Mouse (Mus musculus): Measurements from ENCODE around the gene Tmem184a. TPM values are rescaled to one million over a fixed set of nuclear protein-coding genes. Genes with fewer than 3 reads are reported as not detected.

Gene Tmem184a
- polyA plus RNA-seq, 1 experiment, result 53.9 TPM

DNA sequence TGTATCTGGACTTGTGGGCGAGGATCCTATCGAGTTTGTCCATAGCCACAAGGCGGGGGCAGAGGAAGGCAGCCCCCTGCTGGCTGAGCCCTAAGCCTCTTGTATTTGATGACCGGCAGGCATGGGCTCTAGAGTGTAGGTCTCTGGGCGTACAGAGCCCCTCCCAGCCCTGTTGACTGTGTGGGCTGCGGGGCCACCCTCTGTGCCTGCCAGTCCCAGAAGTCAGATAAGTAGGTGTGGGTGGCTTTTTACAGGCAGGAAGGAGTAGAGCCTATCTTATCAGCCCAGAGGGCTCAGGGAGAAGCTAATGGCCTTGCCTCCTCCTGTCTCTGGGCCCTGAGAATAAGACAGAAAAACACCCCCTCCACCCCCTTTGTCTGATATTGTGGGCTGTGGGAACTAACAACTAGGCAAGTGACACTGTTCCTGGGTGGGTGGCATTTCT, 15.6 kb downstream of the Tmem184a start:
- 12% methylated on average over 6 of the region's 6 CpGs for WGBS
- Histone ChIP-seq H3K4me3 (replicated peaks; ENCODE audit: extremely low read depth, low read depth, low read length) (no peak overlapping the region), H3K4me1 (ENCODE audit: control insufficient read depth, insufficient read depth, low read length) (peaks cover 5% of the 10 kb centered on the region; the same call in 1 of the 2 replicates)
- TF ChIP-seq CTCF (IDR thresholded peaks at IDR 0.05; ENCODE audit: insufficient read depth, low read length), result no peak
- TF ChIP-seq POLR2A (IDR thresholded peaks at IDR 0.05; ENCODE audit: borderline replicate concordance, extremely low read depth, low read depth, low read length), result no peak
- no peak for DNase-seq

DNA sequence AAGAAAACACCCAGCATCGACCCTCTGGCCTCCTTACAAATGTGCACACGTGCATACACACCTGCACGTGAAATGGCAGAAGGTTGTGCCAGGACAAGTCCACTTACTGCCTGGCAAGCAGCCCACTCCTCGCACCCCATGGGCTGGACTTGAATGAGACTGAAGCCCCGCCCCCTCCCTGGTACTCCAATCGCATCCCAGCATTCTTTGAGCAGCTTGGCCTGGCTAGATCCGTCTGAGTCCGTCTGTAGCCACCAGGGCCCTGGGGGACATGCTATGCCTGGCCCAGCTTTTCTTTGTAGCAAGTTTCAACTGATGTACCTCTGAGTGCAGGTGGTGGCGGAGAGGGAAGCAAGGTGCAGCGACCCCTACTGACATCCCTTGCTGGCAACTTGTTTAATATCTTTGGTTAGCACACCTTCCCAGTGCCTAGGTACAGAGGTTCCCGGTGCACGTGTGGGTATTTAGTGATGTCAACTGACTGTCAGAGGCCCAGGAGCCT, 16.1 kb downstream of the Tmem184a start:
- WGBS, result 16% methylated on average over 12 of the region's 12 CpGs
- peak; percentile 81 for DNase-seq
- H3K4me1 ChIP-seq (ENCODE audit: control insufficient read depth, insufficient read depth, low read length), result peaks cover 5% of the 10 kb centered on the region
- no peak overlapping the region for H3K4me3 ChIP-seq (replicated peaks; ENCODE audit: extremely low read depth, low read depth, low read length)
- TF ChIP-seq CTCF (IDR thresholded peaks at IDR 0.05; ENCODE audit: insufficient read depth, low read length) (peak; percentile 47), POLR2A (IDR thresholded peaks at IDR 0.05; ENCODE audit: borderline replicate concordance, extremely low read depth, low read depth, low read length) (no peak)

DNA sequence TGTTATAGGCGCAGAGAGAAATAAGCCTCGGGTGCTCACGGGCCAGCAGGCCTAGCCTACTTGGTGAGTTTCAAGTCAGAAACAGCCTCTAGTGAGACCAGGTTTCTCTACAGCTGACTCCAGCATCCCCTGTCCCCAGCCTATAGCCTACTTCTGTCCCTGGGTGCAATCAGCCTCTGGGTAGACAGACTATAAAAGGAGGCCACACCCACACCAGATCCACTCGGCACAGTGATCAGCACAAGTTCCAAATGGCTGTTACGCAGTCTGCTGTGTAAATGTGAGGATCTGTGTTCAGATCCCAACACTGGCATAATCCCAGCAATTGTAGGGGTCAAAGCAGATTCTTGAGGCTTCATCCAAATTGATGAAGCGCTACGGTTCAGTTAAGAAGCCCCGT, 16.6 kb downstream of the Tmem184a start:
- no peak for TF ChIP-seq POLR2A (IDR thresholded peaks at IDR 0.05; ENCODE audit: borderline replicate concordance, extremely low read depth, low read depth, low read length)
- no peak for TF ChIP-seq CTCF (IDR thresholded peaks at IDR 0.05; ENCODE audit: insufficient read depth, low read length)
- H3K4me3 ChIP-seq (replicated peaks; ENCODE audit: extremely low read depth, low read depth, low read length), result no peak overlapping the region
- peaks cover 9% of the 10 kb centered on the region for H3K4me1 ChIP-seq (ENCODE audit: control insufficient read depth, insufficient read depth, low read length)
- no peak for DNase-seq
- 71% methylated on average over 8 of the region's 8 CpGs for WGBS

DNA sequence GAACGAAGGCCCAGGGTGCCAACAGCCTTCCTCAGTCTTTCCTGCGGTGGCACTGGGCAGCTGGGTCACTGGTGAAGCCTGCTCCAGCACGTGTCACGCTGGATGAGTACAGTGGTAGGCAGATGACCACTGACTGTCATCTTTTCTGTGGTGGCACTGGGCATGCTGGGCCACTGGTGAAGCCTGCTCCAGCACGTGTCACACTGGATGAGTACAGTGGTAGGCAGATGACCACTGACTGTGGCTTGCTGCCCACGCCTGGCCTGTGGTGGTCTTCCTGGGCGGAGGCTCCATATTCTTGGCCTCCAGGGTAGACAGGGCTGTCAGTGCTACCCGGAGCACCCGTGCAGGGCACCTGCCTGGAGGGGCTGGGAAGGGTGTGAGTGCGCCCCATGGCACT, 17.8 kb downstream of the Tmem184a start:
- 87% methylated on average over 10 of the region's 10 CpGs for WGBS
- no peak overlapping the region for H3K4me3 ChIP-seq (replicated peaks; ENCODE audit: extremely low read depth, low read depth, low read length)
- no peak for DNase-seq
- TF ChIP-seq POLR2A (IDR thresholded peaks at IDR 0.05; ENCODE audit: borderline replicate concordance, extremely low read depth, low read depth, low read length), result no peak
- TF ChIP-seq CTCF (IDR thresholded peaks at IDR 0.05; ENCODE audit: insufficient read depth, low read length), result no peak
- peaks cover 20% of the 10 kb centered on the region for H3K4me1 ChIP-seq (ENCODE audit: control insufficient read depth, insufficient read depth, low read length)

DNA sequence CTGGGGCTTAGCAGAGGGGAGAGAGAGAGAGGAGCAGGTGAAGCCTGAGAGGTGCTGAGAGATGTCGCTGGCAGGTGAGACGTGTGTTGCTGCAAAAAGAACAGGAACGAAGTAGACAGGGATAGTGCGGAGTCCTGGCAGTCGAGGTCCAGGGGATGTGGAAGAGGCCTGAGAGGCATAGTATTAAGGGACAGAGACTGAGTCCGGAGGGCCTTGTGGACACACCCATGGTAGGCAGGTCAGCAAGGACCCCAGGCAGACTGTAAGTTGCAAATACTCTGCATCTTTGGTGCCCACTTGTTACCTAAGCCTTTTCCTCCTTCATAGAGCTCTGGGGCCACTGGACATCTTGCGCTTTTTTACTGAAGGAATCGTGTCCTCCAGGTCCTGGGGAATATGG, 18.5 kb downstream of the Tmem184a start:
- TF ChIP-seq CTCF (IDR thresholded peaks at IDR 0.05; ENCODE audit: insufficient read depth, low read length) (no peak), POLR2A (IDR thresholded peaks at IDR 0.05; ENCODE audit: borderline replicate concordance, extremely low read depth, low read depth, low read length) (no peak)
- WGBS, result 95% methylated on average over 8 of the region's 8 CpGs

DNA sequence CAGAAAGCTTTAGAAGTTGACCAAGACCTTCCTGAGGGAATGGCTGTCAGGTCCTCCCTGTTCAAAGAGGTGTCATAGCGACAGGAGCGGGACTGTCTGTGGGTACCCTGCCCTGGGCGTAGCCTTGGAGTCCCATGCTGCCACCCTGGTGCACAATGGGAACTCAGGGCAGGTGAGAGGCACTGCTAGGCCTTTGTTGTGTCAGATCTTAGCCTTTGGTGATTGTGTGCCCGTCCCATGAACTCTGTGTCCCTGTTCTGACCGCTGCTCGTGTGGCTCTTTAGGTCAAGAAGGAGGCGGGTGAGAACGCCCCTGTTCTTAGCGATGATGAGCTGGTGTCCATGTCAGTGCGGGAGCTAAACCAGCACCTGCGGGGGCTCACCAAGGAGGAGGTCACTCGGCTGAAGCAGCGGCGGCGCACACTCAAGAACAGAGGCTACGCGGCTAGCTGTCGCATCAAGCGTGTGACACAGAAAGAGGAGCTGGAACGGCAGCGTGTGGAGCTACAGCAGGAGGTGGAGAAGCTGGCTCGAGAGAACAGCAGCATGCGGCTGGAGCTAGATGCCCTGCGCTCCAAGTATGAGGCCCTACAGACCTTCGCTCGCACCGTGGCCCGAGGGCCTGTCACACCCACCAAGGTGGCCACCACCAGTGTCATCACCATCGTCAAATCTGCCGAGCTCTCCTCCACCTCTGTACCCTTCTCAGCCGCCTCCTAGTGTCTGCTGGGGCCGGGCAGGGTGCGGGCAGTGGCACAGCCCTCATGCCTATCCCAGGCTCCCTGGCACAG, 19.7 kb downstream of the Tmem184a start:
- no peak for TF ChIP-seq POLR2A (IDR thresholded peaks at IDR 0.05; ENCODE audit: borderline replicate concordance, extremely low read depth, low read depth, low read length)
- TF ChIP-seq CTCF (IDR thresholded peaks at IDR 0.05; ENCODE audit: insufficient read depth, low read length), result no peak
- no peak for DNase-seq
- Histone ChIP-seq H3K4me3 (replicated peaks; ENCODE audit: extremely low read depth, low read depth, low read length) (no peak overlapping the region), H3K4me1 (ENCODE audit: control insufficient read depth, insufficient read depth, low read length) (peaks cover 37% of the 10 kb centered on the region)
- WGBS, result 91% methylated on average over 33 of the region's 33 CpGs

More for the DNA sequence above, 18.5 kb downstream of the Tmem184a start:
- no peak for DNase-seq
- Histone ChIP-seq H3K4me3 (replicated peaks; ENCODE audit: extremely low read depth, low read depth, low read length) (no peak overlapping the region), H3K4me1 (ENCODE audit: control insufficient read depth, insufficient read depth, low read length) (peaks cover 25% of the 10 kb centered on the region)

DNA sequence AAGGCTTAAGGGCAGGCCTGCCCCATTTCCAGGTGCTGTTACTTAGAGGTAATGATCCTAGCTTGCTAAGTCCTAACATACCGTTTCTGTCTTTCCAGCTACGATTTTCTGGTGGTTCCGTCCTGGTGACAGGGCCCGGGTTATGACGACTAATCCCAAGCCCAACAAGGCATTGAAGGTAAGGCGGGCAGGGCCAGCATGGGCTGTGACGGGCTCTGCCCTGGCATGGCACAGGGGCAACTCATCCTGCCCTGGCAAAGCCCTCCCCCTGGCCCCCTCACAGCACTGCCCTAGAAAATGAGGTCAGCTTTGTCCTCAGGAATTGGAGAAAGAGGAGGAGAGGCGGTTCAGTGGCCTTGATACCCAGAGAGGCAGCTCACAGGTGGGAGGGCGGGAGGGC, 20.7 kb downstream of the Tmem184a start:
- Histone ChIP-seq H3K4me1 (ENCODE audit: control insufficient read depth, insufficient read depth, low read length) (peaks cover 46% of the 10 kb centered on the region), H3K4me3 (replicated peaks; ENCODE audit: extremely low read depth, low read depth, low read length) (no peak overlapping the region)
- TF ChIP-seq POLR2A (IDR thresholded peaks at IDR 0.05; ENCODE audit: borderline replicate concordance, extremely low read depth, low read depth, low read length), result no peak
- TF ChIP-seq CTCF (IDR thresholded peaks at IDR 0.05; ENCODE audit: insufficient read depth, low read length), result no peak
- DNase-seq, result no peak
- 84% methylated on average over 9 of the region's 9 CpGs for WGBS

DNA sequence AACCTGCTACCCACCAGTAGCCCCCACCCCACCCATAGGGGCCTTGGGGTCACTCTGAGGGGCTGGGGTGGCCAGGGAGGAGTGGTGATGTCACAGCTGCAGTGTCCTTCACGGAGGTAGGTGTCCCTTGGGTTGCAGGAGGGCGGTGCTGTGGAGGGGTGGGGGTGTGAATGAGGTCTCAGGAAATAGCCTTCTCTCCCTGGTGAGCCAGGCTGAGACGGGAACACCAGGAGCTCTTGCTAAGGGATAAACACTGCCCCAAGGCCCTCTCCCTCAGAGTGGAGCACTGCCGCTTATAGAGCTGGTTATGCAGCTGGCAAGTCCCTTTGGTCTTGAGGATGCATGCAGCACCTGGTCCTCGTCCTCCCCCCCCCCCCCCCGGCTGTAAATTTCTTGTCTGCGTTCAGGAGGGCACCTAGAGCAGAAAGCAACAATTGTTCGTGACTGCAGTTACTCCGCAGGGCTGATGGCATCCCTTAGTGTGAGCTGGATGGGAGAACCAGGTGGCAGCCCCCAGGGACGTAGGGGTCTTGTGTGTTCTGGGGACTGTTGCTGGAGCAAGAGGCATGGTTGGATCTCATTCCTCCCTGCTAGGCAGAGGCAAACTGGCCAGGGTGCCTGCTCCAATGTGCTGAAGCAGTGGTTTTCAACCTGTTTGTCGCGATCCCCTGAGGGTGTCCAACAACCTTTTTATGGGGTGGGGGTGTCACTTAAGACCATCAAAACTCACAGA, 21.4 kb downstream of the Tmem184a start:
- Histone ChIP-seq H3K4me3 (replicated peaks; ENCODE audit: extremely low read depth, low read depth, low read length) (no peak overlapping the region), H3K4me1 (ENCODE audit: control insufficient read depth, insufficient read depth, low read length) (peaks cover 47% of the 10 kb centered on the region)
- 42% methylated on average over 12 of the region's 12 CpGs for WGBS
- TF ChIP-seq POLR2A (IDR thresholded peaks at IDR 0.05; ENCODE audit: borderline replicate concordance, extremely low read depth, low read depth, low read length), result no peak
- DNase-seq, result no peak

DNA sequence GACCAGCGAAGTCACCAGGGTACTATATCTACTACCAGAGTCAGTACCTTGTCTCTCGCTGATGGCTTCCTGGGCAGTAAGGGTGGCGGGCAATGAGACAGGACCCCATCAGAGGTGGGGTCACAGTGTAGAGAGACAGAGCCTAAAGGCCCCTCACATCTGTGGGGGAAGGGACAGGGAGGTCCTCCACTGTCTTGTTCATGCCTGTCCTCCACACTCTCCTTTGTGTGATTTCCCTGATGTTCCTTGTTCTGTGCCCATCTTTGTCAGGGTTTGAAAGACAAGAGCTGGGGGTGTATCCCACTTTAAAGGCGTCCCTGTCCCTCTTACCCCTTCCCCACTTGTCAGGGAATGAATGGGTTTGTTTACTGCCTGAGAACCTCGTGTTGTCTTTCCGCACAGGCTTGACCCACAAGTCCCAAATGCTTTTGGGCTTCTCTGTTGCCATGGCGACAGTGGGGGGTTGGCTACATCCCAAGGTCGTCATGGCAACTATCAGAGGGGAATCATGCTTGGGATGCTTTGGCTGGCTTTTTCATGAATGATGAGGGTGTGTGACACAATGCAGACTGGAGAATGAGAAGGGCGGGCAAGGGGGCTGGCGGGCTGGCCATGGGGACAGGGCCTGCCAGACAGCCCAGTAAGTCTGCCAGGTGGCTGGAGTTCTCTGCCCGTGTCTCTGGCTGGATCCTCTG, 22.1 kb downstream of the Tmem184a start:
- Histone ChIP-seq H3K4me3 (replicated peaks; ENCODE audit: extremely low read depth, low read depth, low read length) (no peak overlapping the region), H3K4me1 (ENCODE audit: control insufficient read depth, insufficient read depth, low read length) (peaks cover 50% of the 10 kb centered on the region)
- WGBS, result 29% methylated on average over 11 of the region's 11 CpGs
- TF ChIP-seq POLR2A (IDR thresholded peaks at IDR 0.05; ENCODE audit: borderline replicate concordance, extremely low read depth, low read depth, low read length) (no peak), CTCF (IDR thresholded peaks at IDR 0.05; ENCODE audit: insufficient read depth, low read length) (no peak)
- peak; percentile 85 for DNase-seq
